Mouse (Mus musculus) liver, embryonic 13.5 days (tissue): ENCODE results near the gene Slc23a4. TPM values are rescaled to one million over a fixed set of nuclear protein-coding genes. Genes with fewer than 3 reads are reported as not detected.

ENCODE experiments used
- ATAC-seq: fragments of 200-750 bp; cut with Nextera tagmentation; 2 replicates; pipeline ENCODE4 v1.8.0; 2017; ENCODE audit warnings: low read depth, mild to moderate bottlenecking, moderate number of reproducible peaks, moderate library complexity
- DNase-seq: peaks from one replicate; pipeline ENCODE4 v3.0.0; 2022
- H3K27ac ChIP-seq: fragments of 300-500 bp; sonication (generic); 2 replicates; pipeline ENCODE4 v1.5.1; 2015; ENCODE audit warnings: moderate library complexity, mild to moderate bottlenecking, inconsistent platforms
- H3K27me3 ChIP-seq: fragments of 300-500 bp; sonication (generic); 2 replicates; pipeline ENCODE4 v1.6.1; 2015; ENCODE audit warnings: mild to moderate bottlenecking, inconsistent platforms
- H3K36me3 ChIP-seq: fragments of 300-500 bp; sonication (generic); 2 replicates; pipeline ENCODE4 v1.6.1; 2015; ENCODE audit warnings: mild to moderate bottlenecking, inconsistent platforms
- H3K4me1 ChIP-seq: fragments of 300-500 bp; sonication (generic); replicated peaks from 2 replicates; pipeline ENCODE4 v1.6.1; 2015; ENCODE audit warnings: inconsistent platforms
- H3K4me2 ChIP-seq: fragments of 300-500 bp; sonication (generic); 2 replicates; pipeline ENCODE4 v1.6.1; 2015; ENCODE audit warnings: inconsistent platforms, mild to moderate bottlenecking, moderate library complexity
- H3K4me3 ChIP-seq: fragments of 300-500 bp; sonication (generic); replicated peaks from 2 replicates; pipeline ENCODE4 v1.5.1; 2015; ENCODE audit warnings: mild to moderate bottlenecking, inconsistent platforms
- H3K9ac ChIP-seq: fragments of 300-500 bp; sonication (generic); 2 replicates; pipeline ENCODE4 v1.6.1; 2015; ENCODE audit warnings: mild to moderate bottlenecking, inconsistent platforms
- H3K9me3 ChIP-seq: fragments of 300-500 bp; sonication (generic); replicated peaks from 2 replicates; pipeline ENCODE4 v1.6.1; 2016; ENCODE audit warnings: inconsistent platforms
- WGBS: fragments of 180-500 bp; shearing (Covaris S2); methylation state at CpG from one replicate; pipeline ENCODE4 v1.1.7; 2015; ENCODE audit not compliant: insufficient replicate concordance; 5-methylcytosine and 5-hydroxymethylcytosine counted together
- polyA plus RNA-seq: library from polyadenylated mRNA; unstranded; fragments of >200 nt; fragmentation: Nextera tagmentation; extraction: Ambion mirVana; gene quantifications from 2 replicates; pipeline ENCODE4 v1.2.1, GENCODE M21; 2015

Slc23a4 gene
- polyA plus RNA-seq, 1 experiment from 2014 or later, result 0.17 TPM

DNA sequence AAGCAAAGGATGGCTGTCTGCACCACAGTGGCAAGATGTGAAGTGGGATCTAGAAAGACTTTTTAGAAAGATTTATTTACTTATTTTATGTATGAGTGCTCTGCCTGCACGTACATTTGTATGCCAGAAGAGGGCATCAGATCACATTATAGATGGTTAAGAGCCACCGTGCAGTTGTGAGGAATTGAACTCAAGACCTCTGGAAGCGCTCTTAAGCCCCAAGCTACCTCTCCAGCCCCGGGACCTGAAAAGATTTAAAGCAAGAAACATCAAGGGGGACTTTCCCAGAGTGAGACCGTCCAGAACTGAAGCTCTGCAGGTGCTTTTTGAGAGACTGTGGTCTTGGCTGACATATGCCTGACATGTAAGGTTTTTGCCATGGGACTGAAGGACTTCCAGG, 51.5 kb downstream of the Slc23a4 start:
- no peak overlapping the region for H3K4me3 ChIP-seq
- H3K4me1 ChIP-seq, result peaks cover 13% of the 10 kb centered on the region
- no peak for ATAC-seq
- DNase-seq, result no peak
- no peak overlapping the region for H3K27ac ChIP-seq
- H3K27me3 ChIP-seq, result no peaks in the 10 kb centered on the region
- H3K9me3 ChIP-seq, result no peaks in the 10 kb centered on the region
- H3K9ac ChIP-seq, result no peak overlapping the region
- 54% methylated on average over 5 of the region's 5 CpGs for WGBS
- no peaks in the 10 kb centered on the region for H3K36me3 ChIP-seq
- H3K4me2 ChIP-seq, result no peak overlapping the region

DNA sequence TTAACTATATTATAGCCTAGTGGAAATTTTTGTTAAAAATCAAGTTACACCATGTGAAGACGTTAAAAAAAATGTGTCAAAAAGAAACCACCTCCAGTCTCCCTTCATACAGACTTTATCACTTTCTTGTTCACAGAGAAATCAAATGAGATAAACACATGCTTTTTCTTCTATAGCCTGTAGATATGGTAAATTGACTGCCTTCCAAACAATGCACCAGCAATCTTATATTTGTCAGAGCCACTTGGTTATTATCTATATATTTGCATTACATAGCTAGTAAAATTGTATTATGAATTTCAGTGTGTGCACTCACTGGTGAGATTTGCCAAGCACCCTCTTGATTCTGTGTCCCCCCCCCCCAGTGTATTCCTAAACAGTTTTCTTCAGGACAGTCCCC, 55.6 kb downstream of the Slc23a4 start:
- H3K9ac ChIP-seq, result no peak overlapping the region
- no peak for DNase-seq
- no peak overlapping the region for H3K4me3 ChIP-seq
- H3K27me3 ChIP-seq, result no peaks in the 10 kb centered on the region
- WGBS, result 58% methylated on average over 1 of the region's 1 CpGs
- no peaks in the 10 kb centered on the region for H3K36me3 ChIP-seq
- no peak overlapping the region for H3K4me2 ChIP-seq
- no peaks in the 10 kb centered on the region for H3K4me1 ChIP-seq
- no peak overlapping the region for H3K27ac ChIP-seq
- no peak for ATAC-seq
- H3K9me3 ChIP-seq, result no peaks in the 10 kb centered on the region

GRCm38 (mm10) chr6:34927594-34927993, 60.6 kb downstream of the Slc23a4 start:
- no peaks in the 10 kb centered on the region for H3K4me1 ChIP-seq
- no peak overlapping the region for H3K4me2 ChIP-seq
- ATAC-seq (no peak), DNase-seq (no peak)
- WGBS, result 92% methylated on average over 8 of the region's 8 CpGs
- no peak overlapping the region for H3K9ac ChIP-seq
- no peaks in the 10 kb centered on the region for H3K9me3 ChIP-seq
- H3K27me3 ChIP-seq, result no peaks in the 10 kb centered on the region
- no peaks in the 10 kb centered on the region for H3K36me3 ChIP-seq
- H3K27ac ChIP-seq, result no peak overlapping the region
- H3K4me3 ChIP-seq, result no peak overlapping the region

GRCm38 (mm10) chr6:34927156-34927555, 61.0 kb downstream of the Slc23a4 start:
- H3K27me3 ChIP-seq, result no peaks in the 10 kb centered on the region
- no peak overlapping the region for H3K4me3 ChIP-seq
- H3K9ac ChIP-seq, result no peak overlapping the region
- no peaks in the 10 kb centered on the region for H3K9me3 ChIP-seq
- DNase-seq, result peak; percentile 38
- no peaks in the 10 kb centered on the region for H3K36me3 ChIP-seq
- 29% methylated on average over 4 of the region's 4 CpGs for WGBS
- ATAC-seq, result no peak
- no peak overlapping the region for H3K27ac ChIP-seq
- no peaks in the 10 kb centered on the region for H3K4me1 ChIP-seq
- no peak overlapping the region for H3K4me2 ChIP-seq

DNA sequence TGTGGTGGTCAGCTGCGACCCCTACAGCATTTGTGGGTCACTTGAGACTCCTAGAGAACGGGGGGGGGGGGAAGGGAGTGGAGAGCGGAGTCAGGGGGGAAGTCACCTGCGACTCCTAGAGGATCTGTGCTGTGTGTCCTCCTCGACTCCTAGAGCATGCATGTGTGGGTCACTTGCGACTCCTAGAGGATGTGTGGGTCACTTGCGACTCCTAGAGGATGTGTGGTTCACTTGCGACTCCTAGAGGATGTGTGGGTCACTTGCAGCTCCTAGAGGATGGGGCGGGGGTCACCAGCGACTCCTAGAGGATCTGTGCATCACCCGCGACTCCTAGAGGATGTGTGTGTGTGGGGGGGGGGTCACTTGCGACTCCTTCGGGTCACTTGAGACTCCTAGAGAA, 66.3 kb downstream of the Slc23a4 start:
- no peak overlapping the region for H3K4me2 ChIP-seq
- no peak overlapping the region for H3K4me3 ChIP-seq
- H3K9ac ChIP-seq, result no peak overlapping the region
- no peaks in the 10 kb centered on the region for H3K9me3 ChIP-seq
- peak; percentile 49; the same call in 1 of the 2 replicates for ATAC-seq
- H3K27me3 ChIP-seq, result no peaks in the 10 kb centered on the region
- peaks cover 7% of the 10 kb centered on the region for H3K4me1 ChIP-seq
- H3K27ac ChIP-seq, result no peak overlapping the region
- no peaks in the 10 kb centered on the region for H3K36me3 ChIP-seq
- peak; percentile 41 for DNase-seq
- whole genome bisulfite sequencing, result 37% methylated on average over 14 of the region's 14 CpGs

GRCm38 (mm10) chr6:34920631-34921030, 67.6 kb downstream of the Slc23a4 start:
- WGBS, result 85% methylated on average over 12 of the region's 12 CpGs
- no peak overlapping the region for H3K4me2 ChIP-seq
- H3K9ac ChIP-seq, result no peak overlapping the region
- ATAC-seq, result no peak
- H3K9me3 ChIP-seq, result no peaks in the 10 kb centered on the region
- peaks cover 11% of the 10 kb centered on the region for H3K4me1 ChIP-seq
- H3K27ac ChIP-seq, result no peak overlapping the region
- H3K36me3 ChIP-seq, result no peaks in the 10 kb centered on the region
- no peaks in the 10 kb centered on the region for H3K27me3 ChIP-seq
- no peak for DNase-seq
- H3K4me3 ChIP-seq, result no peak overlapping the region

DNA sequence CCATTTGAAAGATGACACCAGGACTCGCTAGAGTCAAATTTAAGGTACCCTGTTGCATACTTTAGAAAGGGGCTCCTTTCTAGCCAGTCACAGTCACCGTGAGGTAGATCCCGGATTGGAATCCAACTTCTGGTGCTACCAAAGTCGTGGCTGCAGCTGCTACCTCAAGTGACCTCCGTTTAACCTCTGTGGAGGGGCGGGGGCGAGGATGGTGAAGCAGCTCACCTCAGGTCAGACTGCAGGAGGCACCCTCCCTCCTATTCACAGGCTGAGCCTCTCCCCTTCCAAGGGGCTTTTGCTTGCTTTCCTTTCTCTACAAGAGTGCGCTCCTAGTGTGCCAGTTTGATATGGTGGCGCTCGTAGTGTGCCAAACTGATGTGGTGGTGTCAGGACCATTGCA, 68.2 kb downstream of the Slc23a4 start, which contains the start of gene Stra8:
TSS of gene Stra8 (plus strand) at position 208 of the 400 bp plus-strand sequence.
- DNase-seq, result no peak
- no peak within 1 kb of the TSS for H3K9ac ChIP-seq
- H3K9me3 ChIP-seq, result no peaks in the 10 kb centered on the region
- ATAC-seq, result no peak
- 56% methylated on average over 10 of the region's 10 CpGs for WGBS
- H3K4me2 ChIP-seq, result no peak within 1 kb of the TSS
- H3K27ac ChIP-seq, result no peak within 1 kb of the TSS
- no peaks in the 10 kb centered on the region for H3K27me3 ChIP-seq
- H3K36me3 ChIP-seq, result no peaks in the 10 kb centered on the region
- no peak within 1 kb of the TSS for H3K4me3 ChIP-seq
- peaks cover 11% of the 10 kb centered on the region for H3K4me1 ChIP-seq

DNA sequence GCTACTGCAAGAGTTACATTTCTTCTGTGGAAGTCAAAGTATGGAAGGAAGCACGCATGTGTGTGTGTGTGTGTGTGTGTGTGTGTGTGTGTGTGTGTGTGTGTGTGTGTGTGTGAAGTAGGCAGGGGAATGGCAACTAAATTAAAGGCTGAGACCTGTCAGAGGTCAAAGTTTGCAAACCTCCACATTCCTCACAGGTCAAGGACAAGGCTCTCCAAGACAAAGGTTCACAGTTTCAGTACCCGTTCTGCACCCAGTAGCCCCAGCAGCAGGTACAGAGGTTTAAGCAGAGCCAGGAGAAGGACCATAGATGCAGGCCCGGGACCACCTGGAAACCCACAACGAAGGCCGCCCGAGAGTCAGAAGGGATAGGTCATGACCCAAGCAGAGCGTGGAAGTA, 69.1 kb downstream of the Slc23a4 start:
- no peak overlapping the region for H3K9ac ChIP-seq
- no peaks in the 10 kb centered on the region for H3K27me3 ChIP-seq
- peaks cover 16% of the 10 kb centered on the region for H3K4me1 ChIP-seq
- H3K36me3 ChIP-seq, result no peaks in the 10 kb centered on the region
- H3K9me3 ChIP-seq, result no peaks in the 10 kb centered on the region
- no peak overlapping the region for H3K27ac ChIP-seq
- WGBS, result 75% methylated on average over 7 of the region's 7 CpGs
- H3K4me3 ChIP-seq, result no peak overlapping the region
- H3K4me2 ChIP-seq, result no peak overlapping the region
- no peak for ATAC-seq
- no peak for DNase-seq

- ATAC-seq, result no peak
- H3K9me3 ChIP-seq, result no peaks in the 10 kb centered on the region
- no peak overlapping the region for H3K27ac ChIP-seq
- H3K27me3 ChIP-seq, result no peaks in the 10 kb centered on the region
- no peak overlapping the region for H3K4me3 ChIP-seq
- peaks cover 45% of the 10 kb centered on the region for H3K4me1 ChIP-seq
- H3K4me2 ChIP-seq, result no peak overlapping the region
- no peaks in the 10 kb centered on the region for H3K36me3 ChIP-seq
- 69% methylated on average over 3 of the region's 3 CpGs for WGBS
- no peak for DNase-seq
- H3K9ac ChIP-seq, result no peak overlapping the region
Observed at GRCm38 (mm10) chr6:34914462-34914861, 73.7 kb downstream of the Slc23a4 start.

- ATAC-seq, result no peak
- no peaks in the 10 kb centered on the region for H3K9me3 ChIP-seq
- peaks cover 55% of the 10 kb centered on the region for H3K4me1 ChIP-seq
- H3K4me2 ChIP-seq, result no peak overlapping the region
- no peak overlapping the region for H3K27ac ChIP-seq
- H3K9ac ChIP-seq, result no peak overlapping the region
- peaks cover 9% of the 10 kb centered on the region; the same call in 1 of the 2 replicates for H3K36me3 ChIP-seq
- no peaks in the 10 kb centered on the region for H3K27me3 ChIP-seq
- no peak overlapping the region for H3K4me3 ChIP-seq
- DNase-seq, result no peak
- 74% methylated on average over 13 of the region's 13 CpGs for WGBS
Observed at GRCm38 (mm10) chr6:34913341-34914040, 74.7 kb downstream of the Slc23a4 start.

GRCm38 (mm10) chr6:34910371-34911219, 77.6 kb downstream of the Slc23a4 start, which contains the start of gene Wdr91:
Wdr91 (minus strand) TSS chr6:34910876.
- peak within 1 kb of the TSS; percentile 99 for H3K27ac ChIP-seq
- peak within 1 kb of the TSS; percentile 84 for H3K9ac ChIP-seq
- peaks cover 73% of the 10 kb centered on the region for H3K4me1 ChIP-seq
- peak within 1 kb of the TSS; percentile 83 for H3K4me2 ChIP-seq
- H3K4me3 ChIP-seq, result peak within 1 kb of the TSS; percentile 76
- H3K27me3 ChIP-seq, result no peaks in the 10 kb centered on the region
- peaks cover 33% of the 10 kb centered on the region for H3K36me3 ChIP-seq
- peak; percentile 75 for ATAC-seq
- no peaks in the 10 kb centered on the region for H3K9me3 ChIP-seq
- DNase-seq, result peak; percentile 89
- under 1% methylated on average over 63 of the region's 64 CpGs for WGBS
